Mouse (Mus musculus) E14TG2a.4 (cell line): ENCODE results near the gene Degs2.

Source experiments
- CTCF ChIP-seq: conservative IDR thresholded peaks from 2 replicates; pipeline ENCODE4 v1.5.1; 2014; ENCODE audit warnings: low read length
- POU5F1 ChIP-seq: IDR thresholded peaks from 2 replicates; pipeline ENCODE4 v1.6.1; 2014; ENCODE audit warnings: low read length, borderline replicate concordance

DNA sequence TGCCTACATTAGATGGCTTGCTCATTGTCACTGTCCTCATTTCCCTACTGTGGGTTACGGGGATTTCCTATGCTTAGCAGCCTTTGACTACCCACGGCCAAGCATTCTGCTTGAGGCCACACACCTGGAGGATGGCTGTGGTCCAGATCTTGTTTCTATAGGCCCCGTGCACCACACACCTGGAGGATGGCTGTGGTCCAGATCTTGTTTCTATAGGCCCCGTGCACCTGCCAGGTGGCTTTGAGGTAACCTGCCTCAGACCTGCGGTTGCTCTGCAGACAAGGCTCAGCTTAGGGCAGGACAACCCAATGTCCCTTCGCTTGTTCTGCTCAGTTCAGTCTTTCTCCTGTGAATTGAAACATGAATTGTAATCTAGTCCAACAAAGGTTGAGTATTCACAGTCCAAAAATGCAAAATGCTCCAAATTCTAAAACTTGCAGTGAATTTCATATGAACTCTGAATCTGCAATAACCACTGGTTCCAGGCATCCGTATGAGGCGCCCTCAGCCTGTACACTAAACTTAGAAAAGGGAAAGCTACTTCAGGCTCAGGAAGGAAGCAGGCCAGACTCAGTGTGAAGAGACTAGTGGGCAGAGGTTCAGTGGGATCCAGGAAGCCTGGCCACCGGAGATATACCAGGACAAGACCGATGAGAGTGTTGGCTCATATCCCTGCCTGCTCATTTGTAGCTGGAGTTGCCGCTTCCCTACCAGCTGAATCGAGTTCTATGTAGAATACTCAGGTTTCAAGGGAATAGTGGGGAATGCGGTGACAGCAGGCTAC, 19.7 kb downstream of the Degs2 start:
- TF ChIP-seq CTCF (no peak), POU5F1 (no peak)
